Mouse (Mus musculus) c-Kit-positive CD71-positive TER-119-positive erythroid progenitor cells, embryonic 14.5 days (primary cell): ENCODE data around the gene Gramd1b.

ENCODE experiments used
- DNase-seq: peaks from one replicate; pipeline ENCODE4 v3.0.0-alpha.2; 2013; ENCODE audit warnings: low spot score

The Gramd1b gene

GRCm38 (mm10) chr9:40397471-40398245, 133.5 kb downstream of the Gramd1b start:
- DNase-seq = no peak

DNA sequence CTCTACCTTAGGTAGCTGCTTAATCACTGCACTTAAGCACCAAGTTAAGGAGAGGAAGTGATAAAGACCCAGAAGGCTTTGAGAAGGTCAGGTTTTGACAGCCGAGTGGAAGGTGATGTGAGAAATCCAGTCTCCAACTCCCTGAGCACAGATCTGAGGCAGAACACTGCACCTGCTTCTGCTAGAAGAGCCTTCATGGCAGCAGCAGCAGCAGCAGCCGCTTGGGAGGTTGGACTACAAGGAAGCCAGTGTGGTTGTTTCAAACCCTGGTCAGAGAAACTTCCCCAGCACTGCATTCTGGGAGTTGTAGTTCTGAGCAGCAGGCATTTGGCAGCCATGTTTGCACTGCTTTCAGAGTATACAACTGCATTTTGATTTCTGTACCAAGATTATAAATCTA, 134.1 kb downstream of the Gramd1b start:
- DNase-seq = peak; percentile 6

DNA sequence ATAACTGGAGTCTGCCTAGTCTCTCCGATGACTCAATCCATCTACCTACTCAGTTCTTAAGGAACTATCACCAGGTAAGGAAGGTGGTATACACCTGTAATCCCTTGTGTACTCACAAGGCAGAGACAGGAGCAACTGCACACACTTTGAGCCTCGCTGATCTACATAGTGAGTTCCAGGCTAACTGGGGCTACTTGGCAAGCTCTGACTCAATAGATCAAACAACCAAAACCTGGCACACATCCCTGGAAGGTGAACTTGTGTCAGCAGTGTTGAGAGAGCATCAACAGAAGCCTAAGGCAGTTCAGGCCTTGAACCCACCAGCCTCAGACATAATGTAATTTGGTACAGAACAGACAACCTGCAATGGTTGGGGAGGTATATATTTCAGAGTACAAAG, 135.0 kb downstream of the Gramd1b start:
- DNase-seq = no peak

GRCm38 (mm10) chr9:40391852-40392695, 139.1 kb downstream of the Gramd1b start:
- DNase-seq = no peak

- DNase-seq = no peak
Observed at GRCm38 (mm10) chr9:40391359-40391758, 139.8 kb downstream of the Gramd1b start.

GRCm38 (mm10) chr9:40390904-40391303, 140.3 kb downstream of the Gramd1b start:
- no peak for DNase-seq

DNA sequence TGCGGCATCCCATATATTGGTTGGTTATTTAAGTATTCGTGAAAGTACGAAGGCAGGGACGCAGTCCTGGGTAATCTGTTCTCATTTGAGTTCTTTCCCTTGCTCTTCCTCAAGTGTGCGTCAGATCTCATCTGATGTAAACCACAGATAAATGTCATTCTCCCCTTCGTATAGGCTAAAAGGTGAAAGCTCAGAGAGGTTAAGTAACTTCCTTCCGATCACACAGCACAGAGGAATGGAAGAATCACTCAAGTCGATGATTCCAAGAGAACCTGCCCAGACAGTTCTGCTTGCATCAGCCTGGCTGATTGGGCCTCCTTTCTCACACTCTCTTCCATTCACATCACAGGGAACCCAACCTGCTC, 140.8 kb downstream of the Gramd1b start:
- DNase-seq = no peak

GRCm38 (mm10) chr9:40389669-40390395, 141.4 kb downstream of the Gramd1b start:
- DNase-seq = no peak

DNA sequence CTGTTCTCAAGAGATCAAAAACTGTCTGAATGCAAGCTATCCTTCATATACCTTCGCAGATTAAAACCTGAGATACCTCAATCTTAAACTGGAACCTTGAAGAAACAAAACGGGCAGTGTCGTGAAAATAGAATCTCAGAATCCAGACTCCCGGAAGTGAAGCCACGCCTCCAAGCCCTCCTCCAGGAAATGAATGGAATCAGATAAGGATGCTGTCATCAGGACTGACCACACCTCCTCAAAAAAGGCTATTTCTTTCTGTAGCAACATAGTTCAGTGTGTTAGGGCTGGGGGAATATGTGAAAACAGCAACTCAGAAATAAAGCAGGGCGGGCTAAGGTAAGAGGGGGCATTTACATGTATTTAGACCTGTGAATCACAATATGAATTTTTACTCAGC, 142.0 kb downstream of the Gramd1b start:
- DNase-seq = no peak

DNA sequence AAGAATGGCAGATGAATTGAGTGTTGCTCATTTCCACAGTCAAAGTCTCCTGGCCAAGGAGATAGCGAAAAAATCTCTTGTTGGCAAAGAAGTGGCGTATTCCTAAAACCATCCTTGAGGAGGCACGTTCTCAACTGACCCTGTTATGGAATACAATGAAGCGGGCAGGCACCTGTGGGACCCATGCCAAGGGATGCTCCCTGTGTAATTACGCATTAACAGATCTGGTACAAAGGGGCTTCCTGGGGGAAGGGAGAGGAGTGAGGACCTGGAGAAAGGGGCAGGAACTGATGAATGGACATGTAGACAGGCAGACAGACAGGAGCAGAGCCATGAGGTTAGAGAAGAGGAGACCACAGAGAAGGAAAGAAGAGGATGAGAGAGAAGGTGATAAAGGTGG, 146.4 kb downstream of the Gramd1b start:
- no peak for DNase-seq

- no peak for DNase-seq
Observed at GRCm38 (mm10) chr9:40382508-40382907, 148.7 kb downstream of the Gramd1b start.

DNA sequence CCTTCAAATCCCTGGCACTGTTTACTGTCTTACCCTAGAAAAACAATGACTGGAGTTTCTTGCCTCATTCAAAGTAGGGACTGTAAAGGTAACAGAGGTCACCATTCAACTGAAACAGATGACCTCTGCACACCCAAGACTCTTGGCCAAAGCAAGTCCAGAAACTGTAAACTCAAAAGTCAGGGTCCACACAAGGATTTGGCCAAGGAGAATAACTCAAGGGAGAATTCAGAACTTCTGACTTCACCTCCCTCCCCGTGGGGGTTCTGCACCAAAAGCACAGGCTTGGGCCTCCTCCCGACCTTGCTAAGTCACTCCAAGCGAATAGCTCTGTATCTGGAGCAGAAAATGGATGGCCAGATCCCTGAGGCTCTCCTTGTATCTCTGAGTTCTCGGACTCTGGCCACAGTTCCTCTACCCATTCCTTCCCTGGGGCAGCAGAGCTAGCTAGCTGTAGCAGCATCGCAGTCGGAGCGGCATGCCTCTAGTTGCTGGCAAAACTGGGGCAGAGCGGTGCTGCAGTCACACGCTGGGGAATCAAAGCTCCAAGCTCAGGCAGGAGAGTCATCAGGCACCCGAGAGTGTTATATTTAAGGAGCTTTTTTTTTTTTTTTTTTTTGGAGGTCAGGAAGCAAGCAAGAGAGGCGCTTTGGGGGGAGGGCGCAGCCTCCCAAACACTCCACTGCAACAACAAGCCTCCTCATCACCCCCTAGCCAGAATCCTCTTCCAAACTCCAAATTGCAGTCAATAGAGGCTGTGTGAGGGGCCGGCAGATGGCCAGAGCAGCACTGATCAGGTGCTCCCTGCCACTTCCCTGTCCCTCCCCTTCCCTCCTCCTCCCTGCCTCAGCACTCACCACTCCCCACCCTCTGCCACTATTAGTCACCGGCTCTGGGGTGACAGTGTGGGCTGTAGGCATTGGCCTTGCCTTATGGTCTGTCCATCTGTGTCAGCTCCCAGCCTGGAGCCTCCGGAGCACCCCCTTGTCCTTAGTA, 149.5 kb downstream of the Gramd1b start:
- no peak for DNase-seq

- no peak for DNase-seq
Observed at GRCm38 (mm10) chr9:40376711-40377410, 154.3 kb downstream of the Gramd1b start.

- DNase-seq = no peak
Observed at GRCm38 (mm10) chr9:40376139-40376541, 155.0 kb downstream of the Gramd1b start.

- DNase-seq = no peak
Observed at GRCm38 (mm10) chr9:40375518-40375917, 155.7 kb downstream of the Gramd1b start.

- DNase-seq = no peak
Observed at GRCm38 (mm10) chr9:40374992-40375391, 156.2 kb downstream of the Gramd1b start.

DNA sequence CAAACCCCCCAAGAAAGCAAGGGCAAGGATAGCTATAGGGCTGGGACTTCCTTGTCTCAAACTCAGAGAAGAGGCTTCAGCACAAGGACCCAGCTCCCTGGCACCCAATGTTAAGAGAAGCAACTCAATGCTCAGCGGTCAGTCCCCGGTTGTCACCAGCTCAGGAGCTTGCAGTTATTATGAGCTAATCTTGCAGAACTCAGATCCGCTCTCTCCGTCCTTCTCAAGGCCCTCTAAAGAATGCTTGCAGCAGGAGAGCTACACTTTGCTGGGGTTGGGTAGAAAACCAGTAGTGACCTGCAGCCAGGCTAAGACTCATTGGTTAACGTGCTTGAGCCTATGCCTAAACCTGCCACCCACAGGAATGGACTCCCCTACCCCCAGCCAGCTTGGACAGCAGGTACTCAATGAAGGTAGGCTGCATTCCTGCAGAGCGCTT, 156.6 kb downstream of the Gramd1b start:
- no peak for DNase-seq

GRCm38 (mm10) chr9:40374052-40374451, 157.1 kb downstream of the Gramd1b start:
- DNase-seq = no peak

GRCm38 (mm10) chr9:40370151-40370550, 161.0 kb downstream of the Gramd1b start:
- DNase-seq = no peak

DNA sequence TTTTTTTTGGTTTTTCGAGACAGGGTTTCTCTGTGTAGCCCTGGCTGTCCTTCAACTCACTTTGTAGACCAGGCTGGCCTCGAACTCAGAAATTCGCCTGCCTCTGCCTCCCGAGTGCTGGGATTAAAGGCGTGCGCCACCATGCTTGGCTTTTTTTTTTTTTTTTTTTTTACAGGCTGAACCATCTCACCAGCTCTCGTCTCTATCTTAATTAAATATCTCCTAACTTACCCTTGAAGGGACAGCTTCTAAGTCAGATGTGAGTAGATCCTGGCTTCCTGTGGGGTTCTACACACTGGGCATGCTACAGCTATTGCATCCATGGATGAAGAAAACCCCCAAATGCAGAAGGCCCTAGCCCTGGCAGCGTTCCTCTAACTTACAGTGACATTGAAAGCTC, 164.4 kb downstream of the Gramd1b start:
- DNase-seq = no peak

GRCm38 (mm10) chr9:40364312-40364711, 166.9 kb downstream of the Gramd1b start:
- no peak for DNase-seq
